Mouse (Mus musculus) midbrain, embryonic 12.5 days (tissue): ENCODE data around the gene Phactr1. TPM values are rescaled to one million over a fixed set of nuclear protein-coding genes. Genes with fewer than 3 reads are reported as not detected.
A peak's percentile ranks its signal among the peaks of the same experiment; 100 is the strongest.

Experiments
- ATAC-seq: fragments of 200-750 bp; cut with Nextera tagmentation; 2 replicates; pipeline ENCODE4 v1.8.0; 2017; ENCODE audit warnings: low read depth, moderate TSS enrichment, moderate library complexity; ENCODE audit not compliant: low FRiP score
- H3K27ac ChIP-seq: fragments of 300-500 bp; sonication (generic); replicated peaks from 2 replicates; pipeline ENCODE4 v1.5.1; 2016; ENCODE audit warnings: mild to moderate bottlenecking
- H3K27me3 ChIP-seq: fragments of 300-500 bp; sonication (generic); 2 replicates; pipeline ENCODE4 v1.6.1; 2016; ENCODE audit warnings: mild to moderate bottlenecking
- H3K36me3 ChIP-seq: fragments of 300-500 bp; sonication (generic); 2 replicates; pipeline ENCODE4 v1.6.1; 2016
- H3K4me1 ChIP-seq: fragments of 300-500 bp; sonication (generic); 2 replicates; pipeline ENCODE4 v1.6.1; 2016
- H3K4me2 ChIP-seq: fragments of 300-500 bp; sonication (generic); replicated peaks from 2 replicates; pipeline ENCODE4 v1.6.1; 2016; ENCODE audit warnings: mild to moderate bottlenecking, moderate library complexity
- H3K4me3 ChIP-seq: fragments of 300-500 bp; sonication (generic); 2 replicates; pipeline ENCODE4 v1.5.1; 2016; ENCODE audit warnings: mild to moderate bottlenecking
- H3K9ac ChIP-seq: fragments of 300-500 bp; sonication (generic); replicated peaks from 2 replicates; pipeline ENCODE4 v1.6.1; 2016; ENCODE audit warnings: mild to moderate bottlenecking, moderate library complexity
- H3K9me3 ChIP-seq: fragments of 300-500 bp; sonication (generic); 2 replicates; pipeline ENCODE4 v1.6.1; 2016; ENCODE audit warnings: mild to moderate bottlenecking
- WGBS: fragments of 180-500 bp; shearing (Covaris S2); methylation state at CpG from one replicate; pipeline ENCODE4 v1.1.7; 2016; 5-methylcytosine and 5-hydroxymethylcytosine counted together
- polyA plus RNA-seq: library from polyadenylated mRNA; unstranded; fragments of >200 nt; fragmentation: Nextera tagmentation; extraction: Ambion mirVana; gene quantifications from 2 replicates; pipeline ENCODE4 v1.2.1, GENCODE M21; 2016

The Phactr1 gene
- polyA plus RNA-seq, 1 experiment from 2014 or later: 23.2 TPM

GRCm38 (mm10) chr13:42711510-42711909 is 31.1 kb downstream of the Phactr1 start:
- ATAC-seq: no peak
- WGBS: 42% methylated on average over 2 of the region's 2 CpGs
- no peaks in the 10 kb centered on the region for H3K36me3 ChIP-seq
- no peak overlapping the region for H3K4me2 ChIP-seq
- no peak overlapping the region for H3K9ac ChIP-seq
- H3K27me3 ChIP-seq: no peaks in the 10 kb centered on the region
- H3K4me3 ChIP-seq: no peak overlapping the region
- H3K9me3 ChIP-seq: no peaks in the 10 kb centered on the region
- peaks cover 13% of the 10 kb centered on the region; the same call in 1 of the 2 replicates for H3K4me1 ChIP-seq
- H3K27ac ChIP-seq: no peak overlapping the region

GRCm38 (mm10) chr13:42719401-42719800 is 39.0 kb downstream of the Phactr1 start:
- H3K4me3 ChIP-seq: no peak overlapping the region
- no peaks in the 10 kb centered on the region for H3K27me3 ChIP-seq
- no peak for ATAC-seq
- H3K27ac ChIP-seq: peak overlapping the region; percentile 15; the same call in 1 of the 2 replicates
- H3K4me2 ChIP-seq: no peak overlapping the region
- H3K9ac ChIP-seq: no peak overlapping the region
- H3K9me3 ChIP-seq: no peaks in the 10 kb centered on the region
- 32% methylated on average over 9 of the region's 9 CpGs for WGBS
- H3K36me3 ChIP-seq: no peaks in the 10 kb centered on the region
- H3K4me1 ChIP-seq: 0 out of 2 replicates have a peak, but pooled peaks cover 9% of the 10 kb centered on the region

GRCm38 (mm10) chr13:42720135-42720534 is 39.7 kb downstream of the Phactr1 start:
- no peaks in the 10 kb centered on the region for H3K9me3 ChIP-seq
- H3K4me1 ChIP-seq: 0 out of 2 replicates have a peak, but pooled peaks cover 9% of the 10 kb centered on the region
- no peak overlapping the region for H3K4me3 ChIP-seq
- no peak overlapping the region for H3K9ac ChIP-seq
- H3K27me3 ChIP-seq: no peaks in the 10 kb centered on the region
- H3K4me2 ChIP-seq: no peak overlapping the region
- 46% methylated on average over 4 of the region's 4 CpGs for WGBS
- H3K36me3 ChIP-seq: no peaks in the 10 kb centered on the region
- ATAC-seq: no peak
- H3K27ac ChIP-seq: no peak overlapping the region

GRCm38 (mm10) chr13:42720648-42721047 is 40.2 kb downstream of the Phactr1 start:
- ATAC-seq: no peak
- Histone ChIP-seq H3K9me3 (no peaks in the 10 kb centered on the region), H3K4me2 (no peak overlapping the region), H3K27ac (no peak overlapping the region), H3K27me3 (no peaks in the 10 kb centered on the region), H3K9ac (no peak overlapping the region), H3K4me1 (0 out of 2 replicates have a peak, but pooled peaks cover 9% of the 10 kb centered on the region), H3K4me3 (no peak overlapping the region), H3K36me3 (no peaks in the 10 kb centered on the region)
- 28% methylated on average over 1 of the region's 1 CpGs for WGBS

- no peak overlapping the region for H3K9ac ChIP-seq
Observed at GRCm38 (mm10) chr13:42724011-42724410, 43.6 kb downstream of the Phactr1 start.

GRCm38 (mm10) chr13:42725709-42726231 is 45.3 kb downstream of the Phactr1 start:
- no peaks in the 10 kb centered on the region for H3K27me3 ChIP-seq
- H3K4me1 ChIP-seq: no peaks in the 10 kb centered on the region
- no peak overlapping the region for H3K4me3 ChIP-seq
- 72% methylated on average over 7 of the region's 7 CpGs for WGBS
- ATAC-seq: no peak
- no peak overlapping the region for H3K27ac ChIP-seq
- H3K36me3 ChIP-seq: no peaks in the 10 kb centered on the region
- H3K4me2 ChIP-seq: no peak overlapping the region
- no peak overlapping the region for H3K9ac ChIP-seq
- no peaks in the 10 kb centered on the region for H3K9me3 ChIP-seq

More at GRCm38 (mm10) chr13:42724011-42724410, 43.6 kb downstream of the Phactr1 start:
- H3K4me2 ChIP-seq: no peak overlapping the region
- H3K9me3 ChIP-seq: no peaks in the 10 kb centered on the region
- H3K36me3 ChIP-seq: no peaks in the 10 kb centered on the region
- ATAC-seq: no peak
- H3K27ac ChIP-seq: no peak overlapping the region
- WGBS: 84% methylated on average over 3 of the region's 3 CpGs
- 0 out of 2 replicates have a peak, but pooled peaks cover 8% of the 10 kb centered on the region for H3K4me1 ChIP-seq
- no peaks in the 10 kb centered on the region for H3K27me3 ChIP-seq
- H3K4me3 ChIP-seq: no peak overlapping the region

- ATAC-seq: no peak
- Histone ChIP-seq H3K27ac (no peak overlapping the region), H3K9me3 (no peaks in the 10 kb centered on the region), H3K36me3 (no peaks in the 10 kb centered on the region), H3K4me2 (no peak overlapping the region), H3K4me1 (no peaks in the 10 kb centered on the region), H3K9ac (no peak overlapping the region), H3K4me3 (no peak overlapping the region), H3K27me3 (no peaks in the 10 kb centered on the region)
- WGBS: 90% methylated on average over 5 of the region's 5 CpGs
Observed at GRCm38 (mm10) chr13:42737486-42737885, 57.1 kb downstream of the Phactr1 start.

GRCm38 (mm10) chr13:42738152-42738551 is 57.7 kb downstream of the Phactr1 start:
- 77% methylated on average over 5 of the region's 5 CpGs for WGBS
- no peak overlapping the region for H3K4me3 ChIP-seq
- no peak for ATAC-seq
- no peak overlapping the region for H3K9ac ChIP-seq
- no peaks in the 10 kb centered on the region for H3K9me3 ChIP-seq
- no peak overlapping the region for H3K4me2 ChIP-seq
- no peak overlapping the region for H3K27ac ChIP-seq
- H3K36me3 ChIP-seq: no peaks in the 10 kb centered on the region
- no peaks in the 10 kb centered on the region for H3K27me3 ChIP-seq
- H3K4me1 ChIP-seq: no peaks in the 10 kb centered on the region

- H3K9me3 ChIP-seq: no peaks in the 10 kb centered on the region
- no peak overlapping the region for H3K4me3 ChIP-seq
- no peak overlapping the region for H3K27ac ChIP-seq
- peaks cover 4% of the 10 kb centered on the region; the same call in 1 of the 2 replicates for H3K4me1 ChIP-seq
- no peak for ATAC-seq
- no peaks in the 10 kb centered on the region for H3K36me3 ChIP-seq
- H3K27me3 ChIP-seq: no peaks in the 10 kb centered on the region
- no peak overlapping the region for H3K4me2 ChIP-seq
- H3K9ac ChIP-seq: no peak overlapping the region
Observed at GRCm38 (mm10) chr13:42742226-42742625, 61.8 kb downstream of the Phactr1 start.

- Histone ChIP-seq H3K4me2 (no peak overlapping the region), H3K9me3 (no peaks in the 10 kb centered on the region), H3K9ac (no peak overlapping the region), H3K27ac (no peak overlapping the region), H3K27me3 (no peaks in the 10 kb centered on the region), H3K36me3 (no peaks in the 10 kb centered on the region), H3K4me1 (peaks cover 4% of the 10 kb centered on the region; the same call in 1 of the 2 replicates), H3K4me3 (no peak overlapping the region)
- ATAC-seq: no peak
- 60% methylated on average over 5 of the region's 5 CpGs for WGBS
Observed at GRCm38 (mm10) chr13:42744467-42744866, 64.0 kb downstream of the Phactr1 start.

- ATAC-seq: no peak
- Histone ChIP-seq H3K4me2 (no peak overlapping the region), H3K4me1 (peaks cover 19% of the 10 kb centered on the region), H3K27me3 (no peaks in the 10 kb centered on the region), H3K36me3 (no peaks in the 10 kb centered on the region), H3K27ac (peak overlapping the region; percentile 30; the same call in 1 of the 2 replicates), H3K4me3 (no peak overlapping the region), H3K9me3 (no peaks in the 10 kb centered on the region), H3K9ac (no peak overlapping the region)
- 25% methylated on average over 11 of the region's 11 CpGs for WGBS
Observed at GRCm38 (mm10) chr13:42757654-42758400, 77.4 kb downstream of the Phactr1 start.

- WGBS: 89% methylated on average over 5 of the region's 5 CpGs
- no peaks in the 10 kb centered on the region for H3K9me3 ChIP-seq
- no peak overlapping the region for H3K9ac ChIP-seq
- no peaks in the 10 kb centered on the region for H3K36me3 ChIP-seq
- H3K27ac ChIP-seq: no peak overlapping the region
- H3K27me3 ChIP-seq: no peaks in the 10 kb centered on the region
- H3K4me2 ChIP-seq: no peak overlapping the region
- peaks cover 19% of the 10 kb centered on the region for H3K4me1 ChIP-seq
- no peak for ATAC-seq
- H3K4me3 ChIP-seq: no peak overlapping the region
Observed at GRCm38 (mm10) chr13:42759170-42759569, 78.7 kb downstream of the Phactr1 start.
